Mouse (Mus musculus): ENCODE results near the gene Ctcfl.
A peak's percentile ranks its signal among the peaks of the same experiment; 100 is the strongest.

Gene Ctcfl

GRCm38 (mm10) chr2:173083106-173083505 lies 36.2 kb downstream of the Ctcfl start:
- no peak for DNase-seq (ENCODE audit: low spot score)

DNA sequence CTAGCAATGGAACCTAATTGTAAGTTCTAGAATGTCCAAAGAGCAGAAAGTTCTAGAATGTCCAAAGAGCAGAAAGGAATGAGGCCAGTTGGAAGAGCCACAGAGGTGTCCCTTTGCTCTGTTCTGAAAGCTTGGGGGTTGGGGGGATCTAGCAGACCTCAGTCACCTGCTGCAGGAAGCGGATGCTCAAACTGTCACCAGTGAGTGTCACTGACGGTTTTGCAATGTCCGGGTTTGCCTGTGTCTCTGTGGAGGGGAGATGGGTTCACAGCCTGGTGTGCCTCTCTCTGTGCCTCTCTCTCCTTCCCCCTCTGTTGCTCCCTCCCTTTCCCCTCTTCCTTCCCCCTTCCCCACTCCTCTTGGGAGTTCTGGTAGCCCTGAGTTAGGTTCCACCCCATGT lies 36.6 kb downstream of the Ctcfl start:
- DNase-seq (ENCODE audit: low spot score), result no peak

DNA sequence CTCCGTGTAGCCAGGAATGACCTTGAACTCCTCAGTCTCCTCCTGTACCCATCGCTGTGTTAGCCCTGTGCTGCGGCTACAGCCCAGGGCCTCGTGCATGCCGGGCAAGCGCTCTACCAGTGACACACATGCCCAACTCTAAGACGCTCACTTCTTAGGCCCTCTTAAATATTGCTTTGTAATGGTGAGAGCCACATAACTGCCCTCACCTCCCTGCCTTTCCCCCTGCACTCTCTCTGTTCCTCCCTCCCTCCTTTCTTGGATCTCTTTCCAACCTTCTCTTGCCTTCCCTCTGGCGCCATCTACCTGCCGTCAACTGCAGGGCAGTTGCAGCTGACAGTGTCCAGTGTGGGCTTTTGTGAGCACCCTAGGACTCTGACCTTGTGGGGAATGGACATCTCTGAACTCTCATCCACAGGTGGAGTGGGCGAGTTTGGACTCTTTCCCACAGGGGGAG lies 38.5 kb downstream of the Ctcfl start:
- DNase-seq (ENCODE audit: low spot score), result peak; percentile 89

GRCm38 (mm10) chr2:173079766-173080549 lies 39.4 kb downstream of the Ctcfl start:
- no peak for DNase-seq (ENCODE audit: low spot score)

DNA sequence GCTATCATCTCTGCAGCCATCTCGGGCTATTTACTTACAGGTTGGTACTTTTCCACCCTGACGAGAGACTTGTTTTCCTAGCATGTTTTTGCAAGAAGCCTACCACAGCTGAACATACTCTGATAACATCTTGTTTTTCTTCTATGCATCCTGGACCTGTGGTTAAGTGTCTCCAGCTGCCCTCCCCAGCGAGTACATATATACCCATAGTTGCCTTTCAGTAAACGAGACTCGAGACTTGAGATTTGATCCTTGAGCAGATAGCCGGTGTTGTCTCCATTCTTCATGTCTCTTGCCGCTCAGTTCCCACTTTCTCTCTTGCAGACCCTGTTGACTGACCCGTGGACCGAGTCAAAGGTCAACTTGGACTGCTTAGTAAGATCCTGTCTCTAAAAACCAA lies 42.4 kb downstream of the Ctcfl start:
- DNase-seq (ENCODE audit: low spot score), result no peak

GRCm38 (mm10) chr2:173073666-173074065 lies 45.7 kb downstream of the Ctcfl start:
- no peak for DNase-seq (ENCODE audit: low spot score)

DNA sequence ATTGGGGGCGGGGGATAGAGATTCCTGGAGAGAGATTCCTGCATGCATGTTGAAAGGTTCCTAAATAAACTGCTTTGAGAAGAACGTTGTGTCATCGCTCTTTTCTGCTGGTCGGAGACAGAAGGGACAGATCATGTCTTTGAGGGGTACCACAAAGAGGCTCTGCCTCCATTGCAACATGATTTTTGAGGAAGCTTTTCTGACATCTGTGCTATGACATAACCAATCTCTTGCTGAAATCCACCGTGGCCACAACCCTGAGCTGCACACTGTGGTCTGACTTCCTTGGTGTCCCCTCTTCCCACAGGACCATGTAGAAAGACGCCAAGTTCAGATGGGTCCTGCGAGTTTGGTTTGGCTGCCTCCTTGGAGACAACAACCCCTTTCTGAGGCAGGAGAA lies 46.4 kb downstream of the Ctcfl start:
- DNase-seq (ENCODE audit: low spot score), result no peak

DNA sequence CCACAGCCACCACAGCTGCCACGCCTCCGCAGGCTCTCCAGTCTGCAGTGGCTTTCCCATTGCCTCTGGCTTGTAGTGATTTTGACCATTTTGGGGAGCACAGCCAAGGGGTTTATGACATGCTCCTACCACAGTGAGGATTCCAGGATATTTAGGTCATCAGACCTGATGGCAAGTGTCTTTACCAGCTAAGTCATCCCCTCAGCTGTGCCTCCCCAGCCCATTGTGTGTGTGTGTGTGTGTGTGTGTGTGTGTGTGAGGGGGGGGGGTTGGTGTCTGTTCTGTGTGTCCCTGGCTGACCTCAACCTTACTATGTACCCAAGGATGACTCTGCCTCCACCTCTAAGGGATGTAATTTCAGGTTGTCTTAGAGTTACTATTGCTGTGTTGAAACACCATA lies 54.5 kb downstream of the Ctcfl start:
- no peak for DNase-seq (ENCODE audit: low spot score)

DNA sequence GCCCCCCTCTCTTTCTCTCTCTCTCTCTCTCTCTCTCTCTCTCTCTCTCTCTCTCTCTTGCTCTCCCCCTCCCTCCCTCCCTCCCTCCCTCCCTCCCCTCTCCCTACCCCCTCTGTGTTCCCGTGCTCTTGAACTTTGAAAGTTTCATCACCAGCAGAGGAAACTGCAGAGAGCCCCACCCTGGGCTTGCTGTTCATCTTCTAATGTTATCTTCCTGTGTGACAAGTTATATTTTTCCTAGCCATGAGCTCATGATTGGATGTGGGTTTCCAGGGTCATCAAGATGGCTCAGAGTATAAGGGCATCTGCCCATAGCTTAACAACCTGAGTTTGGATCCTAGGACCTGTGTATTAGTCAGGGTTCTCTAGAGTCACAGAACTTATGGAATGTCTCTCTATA lies 56.1 kb downstream of the Ctcfl start:
- DNase-seq (ENCODE audit: low spot score), result no peak

GRCm38 (mm10) chr2:173061443-173062351 lies 57.6 kb downstream of the Ctcfl start:
- no peak for DNase-seq (ENCODE audit: low spot score)

- DNase-seq (ENCODE audit: low spot score), result no peak
Measured at GRCm38 (mm10) chr2:173060450-173060849, 58.9 kb downstream of the Ctcfl start.

DNA sequence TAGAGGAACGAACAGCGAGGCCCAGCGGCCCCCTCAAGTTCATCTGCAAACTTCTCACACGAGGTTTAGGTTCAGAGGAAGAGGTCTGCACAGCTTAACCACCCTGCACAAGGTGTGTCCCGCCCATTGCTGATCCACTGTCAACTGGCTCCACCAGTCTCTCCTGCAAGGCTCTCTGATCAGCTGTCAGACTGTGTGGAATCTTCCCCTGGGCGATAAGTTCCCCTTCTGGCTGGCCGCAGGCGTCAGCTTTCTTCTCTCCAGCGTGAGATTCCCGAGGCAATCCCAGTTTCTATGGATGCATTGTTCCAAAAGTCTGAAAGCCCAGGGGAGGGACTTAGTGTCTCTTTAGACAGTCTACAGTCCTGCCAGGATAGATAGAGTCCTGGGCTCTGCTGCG lies 61.1 kb downstream of the Ctcfl start:
- DNase-seq (ENCODE audit: low spot score), result no peak

DNA sequence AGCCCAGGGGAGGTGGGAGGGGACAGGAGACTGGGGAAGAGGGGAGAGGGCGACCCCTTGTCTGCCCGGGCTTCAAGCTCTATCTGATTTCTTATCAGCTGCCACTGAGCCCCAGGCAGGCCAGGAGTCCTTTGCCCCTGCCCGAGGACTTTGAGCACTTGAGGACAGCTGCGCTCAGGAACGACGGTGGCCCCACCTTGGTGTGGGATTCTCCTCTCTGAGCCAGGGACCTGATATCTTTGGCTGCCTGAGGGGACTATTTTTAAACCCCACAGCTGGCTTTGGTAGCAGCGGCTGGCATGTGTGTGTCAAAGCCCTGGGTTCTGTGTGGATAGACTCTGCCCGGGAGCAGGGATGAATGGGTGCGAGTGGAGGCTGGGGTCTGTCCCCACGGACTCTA lies 61.7 kb downstream of the Ctcfl start:
- DNase-seq (ENCODE audit: low spot score), result no peak

- DNase-seq (ENCODE audit: low spot score), result no peak
Measured at GRCm38 (mm10) chr2:173056882-173057315, 62.4 kb downstream of the Ctcfl start.

- DNase-seq (ENCODE audit: low spot score), result no peak
Measured at GRCm38 (mm10) chr2:173056303-173056881, 62.9 kb downstream of the Ctcfl start.

DNA sequence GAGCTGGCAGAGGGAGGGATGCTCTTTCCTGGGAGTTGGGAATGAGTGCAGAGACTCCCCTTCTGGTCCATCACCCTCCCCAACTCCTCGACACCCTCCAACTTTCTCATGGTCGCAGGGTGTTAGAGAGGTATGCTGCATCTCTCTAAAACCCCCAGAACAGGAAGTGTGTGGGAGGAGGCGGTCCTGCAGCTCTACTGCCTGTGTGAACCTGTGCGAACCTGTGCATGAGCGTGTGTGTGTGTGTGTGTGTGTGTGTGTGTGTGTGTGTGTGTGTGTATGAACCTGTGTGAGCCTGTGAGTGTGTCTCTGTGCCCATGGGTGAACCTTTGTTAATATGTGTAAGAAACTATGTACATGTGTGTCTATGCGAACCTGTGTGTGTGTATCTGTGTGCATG lies 65.5 kb downstream of the Ctcfl start:
- DNase-seq (ENCODE audit: low spot score), result no peak

GRCm38 (mm10) chr2:173052881-173053280 lies 66.4 kb downstream of the Ctcfl start:
- no peak for DNase-seq (ENCODE audit: low spot score)

DNA sequence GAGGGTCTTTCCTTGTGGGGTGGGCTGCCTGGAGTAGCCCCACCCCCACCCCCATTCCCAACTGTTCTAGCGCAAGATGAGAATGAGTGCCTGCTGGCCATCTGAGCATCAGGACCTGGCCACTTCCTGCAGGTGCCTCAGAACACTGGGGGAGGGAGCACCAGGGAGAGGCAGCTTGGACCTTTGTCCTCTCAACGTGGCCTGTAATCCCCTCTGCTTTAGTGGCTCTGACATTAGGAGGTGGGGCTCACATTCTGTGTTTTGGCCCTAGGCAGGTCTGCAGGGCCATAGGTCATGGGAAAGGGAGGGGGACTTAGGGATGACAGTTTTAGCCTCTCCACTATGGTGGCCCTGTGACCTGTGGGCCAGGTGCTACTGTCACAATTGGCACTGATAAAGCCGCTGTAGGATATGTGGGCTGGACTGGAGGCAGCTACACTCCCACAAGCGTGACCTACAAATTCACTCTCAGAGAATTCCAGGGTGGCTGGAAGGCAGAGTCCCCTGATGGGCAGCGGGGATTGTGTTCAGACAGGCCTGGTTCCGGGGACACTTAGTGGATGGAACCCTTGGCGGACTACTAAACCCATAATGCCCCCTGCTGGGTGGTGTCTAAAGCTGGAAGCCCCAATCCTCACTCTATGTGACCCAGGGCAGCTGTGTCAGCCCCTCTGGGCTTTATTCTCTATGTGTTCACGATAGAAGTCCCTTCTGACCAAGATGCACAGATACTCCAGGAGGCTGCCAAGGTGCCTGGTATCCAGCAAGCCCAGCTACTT lies 68.5 kb downstream of the Ctcfl start:
- DNase-seq (ENCODE audit: low spot score), result peak; percentile 53

DNA sequence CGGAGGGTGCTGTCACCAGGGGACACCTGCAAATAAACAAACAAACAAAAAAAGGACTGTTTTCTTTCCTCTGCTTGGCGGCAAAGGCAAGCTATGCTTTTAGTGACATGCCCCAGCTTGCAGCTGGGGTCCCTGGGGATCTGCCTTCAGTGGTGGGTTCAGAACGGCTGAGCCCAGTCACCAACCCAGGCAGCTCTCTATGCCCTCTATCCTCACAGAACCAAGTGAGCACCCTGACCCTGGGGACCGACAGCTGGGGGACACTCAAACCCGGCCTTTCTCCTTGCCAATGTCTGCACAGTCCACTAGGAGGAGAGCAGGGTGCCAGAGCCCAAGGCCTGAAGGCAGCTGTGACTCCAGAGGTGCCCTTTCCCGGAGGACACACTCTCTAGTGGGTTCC lies 69.5 kb downstream of the Ctcfl start:
- no peak for DNase-seq (ENCODE audit: low spot score)

DNA sequence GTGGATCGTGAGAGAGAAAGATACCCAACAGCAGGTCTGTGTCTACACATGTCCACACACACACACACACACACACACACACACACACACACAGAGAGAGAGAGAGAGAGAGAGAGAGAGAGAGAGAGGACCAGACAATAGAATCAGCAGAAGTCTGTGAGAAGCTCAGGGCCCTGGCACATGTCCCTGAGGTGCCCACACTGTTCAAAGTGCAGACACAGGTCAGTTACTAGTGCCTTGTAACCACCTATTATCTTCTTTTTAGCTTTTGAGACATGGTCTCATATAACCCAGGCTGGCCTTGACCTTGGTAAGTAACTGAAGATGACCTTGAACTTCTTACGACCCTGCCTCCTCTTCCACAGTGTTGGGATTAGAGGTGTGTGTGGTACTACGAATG lies 70.1 kb downstream of the Ctcfl start:
- DNase-seq (ENCODE audit: low spot score), result no peak

DNA sequence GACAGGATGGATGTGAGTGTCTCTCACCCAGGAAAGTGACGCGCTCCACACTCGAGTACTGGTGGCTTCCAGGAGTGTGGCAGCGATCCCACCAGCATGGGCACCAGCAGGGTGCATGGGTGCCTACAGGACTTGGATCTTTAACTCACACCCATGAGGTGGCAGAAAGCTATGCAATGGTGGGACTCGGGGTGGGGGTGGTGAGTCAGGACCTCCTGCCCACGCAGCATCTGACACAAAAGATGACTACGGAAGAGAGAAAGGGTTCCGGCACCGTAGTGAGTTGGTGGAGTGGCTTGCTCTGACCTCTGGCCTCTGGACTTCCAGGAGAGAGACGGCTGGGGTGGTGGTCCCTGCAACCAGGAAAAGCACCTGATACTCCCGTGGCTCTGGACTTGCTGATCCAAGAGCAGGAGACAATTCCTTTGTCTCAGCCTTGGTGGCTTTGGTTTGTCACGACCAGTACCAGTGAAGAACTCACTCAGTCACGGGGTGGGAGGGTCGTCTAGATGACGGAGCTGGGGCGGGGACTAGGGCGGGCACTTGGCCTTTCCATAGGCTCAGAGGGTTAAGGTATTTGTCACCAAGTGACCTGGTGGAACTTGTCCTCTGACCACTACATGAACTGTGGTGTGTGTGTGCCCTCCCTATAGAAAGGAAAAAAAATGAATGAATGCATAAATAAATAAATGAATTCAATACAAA lies 71.1 kb downstream of the Ctcfl start:
- DNase-seq (ENCODE audit: low spot score), result no peak

All from embryo, embryonic 10.5 days (tissue).